Mouse (Mus musculus): ENCODE measurements at regions not wholly inside any gene's neighbourhood (a gene's known extent, or its start where the extent isn't known, plus 50 kb on each side); places are given as distances from the start of the nearest gene placed in this dataset.

DNA sequence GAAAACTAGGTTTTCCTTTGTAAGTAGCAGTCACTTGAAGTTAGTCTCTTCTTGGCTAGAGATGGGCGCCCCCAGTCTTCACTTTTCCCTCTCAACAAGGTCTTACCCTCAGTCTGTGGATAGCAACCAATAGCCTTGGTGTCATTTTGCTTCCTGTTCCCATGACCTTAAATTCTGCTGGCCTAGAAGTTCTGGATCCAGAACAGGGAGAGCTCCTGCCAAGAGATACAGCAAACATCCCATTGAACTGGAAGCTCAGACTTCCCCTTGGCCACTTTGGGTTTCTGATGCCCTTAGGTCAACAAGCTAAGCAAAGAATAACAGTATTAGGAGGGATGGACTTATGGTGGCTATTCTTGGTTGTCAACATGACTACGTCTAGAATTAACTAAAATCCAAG lies 64.5 kb downstream of the Dusp6 start:
- Histone ChIP-seq H3K27ac (ENCODE audit: control insufficient read depth, low read depth, low read length) (no peak overlapping the region), H3K9ac (ENCODE audit: control insufficient read depth, low read depth, low read length, poor library complexity, severe bottlenecking) (no peak overlapping the region), H3K9me3 (replicated peaks; ENCODE audit: insufficient read depth, low read length) (no peaks in the 10 kb centered on the region), H3K36me3 (ENCODE audit: control insufficient read depth in 1 of 2, insufficient read depth in 2 of 2, low read length in 2 of 2) (no peaks in the 10 kb centered on the region), H3K4me1 (ENCODE audit: control insufficient read depth in 1 of 2, insufficient read depth in 2 of 2, low read length in 2 of 2) (no peaks in the 10 kb centered on the region), H3K79me2 (ENCODE audit: control insufficient read depth, insufficient read depth, low read length, poor library complexity) (no peaks in the 10 kb centered on the region), H3K4me3 (ENCODE audit: control insufficient read depth in 1 of 2, insufficient read depth in 1 of 2, low read depth in 2 of 2, low read length in 2 of 2) (no peak overlapping the region), H3K27me3 (ENCODE audit: control insufficient read depth in 1 of 2, insufficient read depth in 2 of 2, low read length in 2 of 2) (no peaks in the 10 kb centered on the region)
- no peak for TF ChIP-seq MYC (IDR thresholded peaks at IDR 0.05; ENCODE audit: low read depth, low read length)
- no peak for TF ChIP-seq GABPA (IDR thresholded peaks at IDR 0.05; ENCODE audit: low read depth, low read length)
- TF ChIP-seq EP300 (IDR thresholded peaks at IDR 0.05; ENCODE audit: low read depth in 1 of 2, low read length in 2 of 2), result no peak
- TF ChIP-seq POLR2AphosphoS2 (IDR thresholded peaks at IDR 0.05; ENCODE audit: low read length), result no peak
- DNase-seq (ENCODE audit: low read depth, low spot score), result no peak

GRCm38 (mm10) chr10:99328568-99328967 lies 65.5 kb downstream of the Dusp6 start:
- no peaks in the 10 kb centered on the region for H3K36me3 ChIP-seq (ENCODE audit: control insufficient read depth in 1 of 2, insufficient read depth in 2 of 2, low read length in 2 of 2)
- no peak overlapping the region for H3K4me3 ChIP-seq (ENCODE audit: control insufficient read depth in 1 of 2, insufficient read depth in 1 of 2, low read depth in 2 of 2, low read length in 2 of 2)
- TF ChIP-seq POLR2AphosphoS5 (IDR thresholded peaks at IDR 0.05; ENCODE audit: borderline replicate concordance, low read depth, low read length) (no peak), CTCF (IDR thresholded peaks at IDR 0.05 in 2 of 3, conservative IDR thresholded peaks at IDR 0.05 in 1 of 3; ENCODE audit: control insufficient read depth in 1 of 3, insufficient read depth in 1 of 3, low read depth in 2 of 3, low read length in 3 of 3, poor library complexity in 1 of 3, severe bottlenecking in 1 of 3) (no peak), TBP (IDR thresholded peaks at IDR 0.05; ENCODE audit: low read depth, low read length) (no peak), NELFE (IDR thresholded peaks at IDR 0.05; ENCODE audit: low read depth, low read length) (no peak), SIN3A (IDR thresholded peaks at IDR 0.05; ENCODE audit: low read length) (no peak), CHD1 (IDR thresholded peaks at IDR 0.05; ENCODE audit: low read depth, low read length) (no peak), ZMIZ1 (IDR thresholded peaks at IDR 0.05; ENCODE audit: low read depth, low read length) (no peak), NRF1 (IDR thresholded peaks at IDR 0.05; ENCODE audit: insufficient read depth, low read depth, low read length, poor library complexity, severe bottlenecking) (no peak), CHD2 (IDR thresholded peaks at IDR 0.05; ENCODE audit: low read length) (no peak), ELF1 (IDR thresholded peaks at IDR 0.05; ENCODE audit: low read depth, low read length) (no peak), ZC3H11A (IDR thresholded peaks at IDR 0.05; ENCODE audit: low read depth, low read length) (no peak), E2F4 (IDR thresholded peaks at IDR 0.05; ENCODE audit: borderline replicate concordance, low read depth, low read length) (no peak), UBTF (IDR thresholded peaks at IDR 0.05; ENCODE audit: borderline replicate concordance, insufficient read depth, low read depth, low read length) (no peak)
- H3K27me3 ChIP-seq (ENCODE audit: control insufficient read depth in 1 of 2, insufficient read depth in 2 of 2, low read length in 2 of 2), result no peaks in the 10 kb centered on the region
- no peaks in the 10 kb centered on the region for H3K4me1 ChIP-seq (ENCODE audit: control insufficient read depth in 1 of 2, insufficient read depth in 2 of 2, low read length in 2 of 2)
- H3K27ac ChIP-seq (ENCODE audit: control insufficient read depth, low read depth, low read length), result no peak overlapping the region
- H3K79me2 ChIP-seq (ENCODE audit: control insufficient read depth, insufficient read depth, low read length, poor library complexity), result no peaks in the 10 kb centered on the region
- H3K9ac ChIP-seq (ENCODE audit: control insufficient read depth, low read depth, low read length, poor library complexity, severe bottlenecking), result no peak overlapping the region
- H3K9me3 ChIP-seq (replicated peaks; ENCODE audit: insufficient read depth, low read length), result no peaks in the 10 kb centered on the region
- DNase-seq (ENCODE audit: low read depth, low spot score), result no peak

All from MEL (cell line).